Mouse (Mus musculus) central nervous system, embryonic 18 days (tissue): Measurements from ENCODE around the gene 4930558C23Rik. TPM values are rescaled to one million over a fixed set of nuclear protein-coding genes. Genes with fewer than 3 reads are reported as not detected.

Experiments used
- polyA plus RNA-seq: library from polyadenylated mRNA; depleted of rRNA; stranded (reverse); fragments of >200 nt; gene quantifications from 2 replicates; pipeline ENCODE4 v1.2.3, GENCODE M21; 2012; rRNA removed

Gene 4930558C23Rik
- not detected in 2 replicates for polyA plus RNA-seq

DNA sequence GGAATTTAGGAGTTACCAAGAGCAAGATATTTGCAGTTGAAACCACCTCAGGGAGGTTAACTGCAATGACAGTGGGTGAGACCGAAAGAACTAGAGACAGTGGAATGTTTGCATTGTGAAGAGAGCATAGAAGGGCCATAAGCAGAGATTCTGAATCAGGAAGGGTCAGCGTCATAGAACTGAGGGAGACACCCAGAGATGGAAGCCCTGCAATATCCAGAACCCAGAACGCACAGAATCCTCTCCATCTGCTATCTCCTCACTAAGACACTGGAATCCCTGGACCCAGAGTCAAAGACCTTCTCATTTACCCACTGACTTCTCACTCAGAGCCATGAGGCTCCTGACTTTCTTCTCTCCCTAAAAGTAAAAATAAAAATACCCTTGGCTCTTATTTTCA is at the start of gene 4930558C23Rik:
TSS of gene 4930558C23Rik (minus strand) at position 101 of the 400 bp plus-strand sequence.

DNA sequence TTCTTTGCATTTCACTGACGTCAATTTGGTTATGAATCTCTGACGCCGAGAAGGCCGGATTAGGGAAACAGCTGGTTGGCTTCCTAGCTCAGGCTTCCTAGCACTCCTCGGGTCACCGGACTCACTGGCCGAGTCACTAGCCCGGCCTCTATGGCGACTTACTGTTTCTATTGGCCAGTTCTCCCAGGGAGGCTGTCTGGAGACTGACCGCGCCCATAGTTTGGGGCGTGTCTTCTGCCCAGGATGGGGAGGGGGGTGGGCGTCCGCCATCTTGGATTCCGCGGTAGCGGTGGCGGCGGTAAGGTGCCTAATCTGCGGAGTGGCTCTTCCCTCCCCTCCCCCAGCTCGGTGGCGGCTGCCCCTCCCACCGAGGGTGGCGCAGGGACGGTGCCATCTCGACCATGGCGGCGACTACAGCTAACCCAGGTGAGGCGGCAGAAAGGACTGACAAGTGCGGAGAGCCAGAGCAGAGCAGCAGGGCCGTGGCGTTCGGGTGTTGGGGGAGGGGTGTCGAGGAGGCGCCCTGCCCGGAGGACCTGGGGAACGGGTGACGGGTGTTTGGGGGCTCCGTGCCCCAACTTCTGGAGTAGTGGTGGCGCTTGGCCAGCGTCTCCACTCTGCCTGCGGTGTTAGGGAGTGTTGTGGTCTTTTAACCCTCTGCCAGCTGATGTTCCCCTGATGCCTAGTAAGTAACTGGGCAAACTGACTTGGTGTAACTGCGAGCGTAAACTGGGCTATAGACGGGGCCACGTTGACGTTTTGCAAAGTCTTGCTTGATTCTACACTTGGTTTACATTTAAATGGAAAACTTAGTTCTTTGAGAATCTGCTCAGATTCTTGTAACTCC is 31.7 kb upstream of the 4930558C23Rik start, which contains the start of gene Arnt:
TSS of gene Arnt (plus strand) at position 253 of the 847 bp plus-strand sequence.

DNA sequence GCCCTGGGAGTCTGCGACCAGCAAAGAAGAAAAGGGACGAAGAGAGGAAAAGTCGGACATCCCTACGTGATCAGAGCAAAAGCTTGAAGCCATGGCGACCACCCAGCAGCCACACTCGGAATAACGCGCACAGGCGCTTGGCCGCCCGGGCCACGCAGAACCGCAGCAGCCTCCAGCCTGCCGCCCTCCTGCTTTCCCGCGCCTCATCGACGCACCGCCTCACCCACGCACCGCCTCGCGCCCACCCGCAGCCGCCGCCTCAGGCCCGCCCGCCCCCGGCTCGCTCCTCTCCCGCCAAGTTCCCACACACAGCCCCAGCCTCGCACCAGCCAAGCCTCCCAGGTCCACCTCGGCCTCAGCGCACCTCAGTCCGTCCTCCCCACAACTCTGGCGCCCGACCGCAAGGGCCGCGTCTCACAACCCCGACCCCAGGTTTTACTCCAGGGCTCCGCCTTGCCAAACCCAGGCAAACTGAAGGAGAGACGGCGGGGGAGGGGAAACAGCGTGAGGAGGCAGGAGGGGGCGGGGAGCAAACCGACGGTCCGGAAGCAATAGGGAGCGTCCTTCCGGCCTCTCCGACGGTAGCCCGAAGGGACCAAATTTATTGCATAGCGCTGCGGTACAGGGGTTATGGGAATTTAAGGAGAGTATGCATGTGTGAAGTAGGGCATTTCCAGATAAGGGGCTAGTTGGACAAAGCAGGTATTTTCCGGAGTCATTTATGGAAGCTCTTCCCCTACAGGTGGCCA is 45.8 kb downstream of the 4930558C23Rik start, which contains the start of gene Setdb1:
TSS of gene Setdb1 (minus strand) at position 502 of the 749 bp plus-strand sequence.

Other genes with a start within 250 kb of the 4930558C23Rik start
- 90.2 and 108 TPM in 2 replicates for gene Sema6c, start 242.4 kb downstream of the 4930558C23Rik start, polyA plus RNA-seq
- gene Gabpb2, start 184.9 kb downstream of the 4930558C23Rik start, polyA plus RNA-seq = 9.0 and 10.0 TPM in 2 replicates
- 54.9 and 55.6 TPM in 2 replicates for gene Cdc42se1, start 174.1 kb downstream of the 4930558C23Rik start, polyA plus RNA-seq
- 935 and 937 TPM in 2 replicates for gene Mllt11, start 170.7 kb downstream of the 4930558C23Rik start, polyA plus RNA-seq
- 0.08 and 0.20 TPM in 2 replicates for gene Gm128, start 161.2 kb downstream of the 4930558C23Rik start, polyA plus RNA-seq
- gene Bnipl, start 151.6 kb downstream of the 4930558C23Rik start, polyA plus RNA-seq = 0.26 and 0.31 TPM in 2 replicates
- 40.1 and 41.4 TPM in 2 replicates for gene Mindy1, start 121.5 kb downstream of the 4930558C23Rik start, polyA plus RNA-seq
- 72.4 and 78.5 TPM in 2 replicates for gene Prune1, start 120.8 kb downstream of the 4930558C23Rik start, polyA plus RNA-seq
- gene Anxa9, start 95.7 kb downstream of the 4930558C23Rik start, polyA plus RNA-seq = 1.5 and 1.7 TPM in 2 replicates
- 92.1 and 101 TPM in 2 replicates for gene Cers2, start 88.0 kb downstream of the 4930558C23Rik start, polyA plus RNA-seq
- gene Setdb1, start 45.6 kb downstream of the 4930558C23Rik start, polyA plus RNA-seq = 54.5 and 56.8 TPM in 2 replicates
- gene Arnt, start 31.5 kb upstream of the 4930558C23Rik start, polyA plus RNA-seq = 29.1 and 33.1 TPM in 2 replicates
- gene Ctsk, start 96.4 kb upstream of the 4930558C23Rik start, polyA plus RNA-seq = 5.9 and 35.0 TPM in 2 replicates
- gene Ctss, start 123.9 kb upstream of the 4930558C23Rik start, polyA plus RNA-seq = 8.8 and 9.2 TPM in 2 replicates
- not detected in 2 replicates for gene Hormad1, start 156.8 kb upstream of the 4930558C23Rik start, polyA plus RNA-seq
- 19.3 and 20.7 TPM in 2 replicates for gene Golph3l, start 186.1 kb upstream of the 4930558C23Rik start, polyA plus RNA-seq
- gene Ensa, start 222.2 kb upstream of the 4930558C23Rik start, polyA plus RNA-seq = 47.0 and 50.6 TPM in 2 replicates